Mouse (Mus musculus): Measurements from ENCODE around the gene Chd1.
"Not testable (repeated sequence)": the region's sequence is repeated elsewhere in the genome, so short reads cannot be mapped to it uniquely, and the experiment has no call there.

Chd1 gene

GRCm38 (mm10) chr17:15731706-15732105 lies 26.9 kb downstream of the Chd1 start:
- no peak for DNase-seq (ENCODE audit: low read depth, low spot score)

DNA sequence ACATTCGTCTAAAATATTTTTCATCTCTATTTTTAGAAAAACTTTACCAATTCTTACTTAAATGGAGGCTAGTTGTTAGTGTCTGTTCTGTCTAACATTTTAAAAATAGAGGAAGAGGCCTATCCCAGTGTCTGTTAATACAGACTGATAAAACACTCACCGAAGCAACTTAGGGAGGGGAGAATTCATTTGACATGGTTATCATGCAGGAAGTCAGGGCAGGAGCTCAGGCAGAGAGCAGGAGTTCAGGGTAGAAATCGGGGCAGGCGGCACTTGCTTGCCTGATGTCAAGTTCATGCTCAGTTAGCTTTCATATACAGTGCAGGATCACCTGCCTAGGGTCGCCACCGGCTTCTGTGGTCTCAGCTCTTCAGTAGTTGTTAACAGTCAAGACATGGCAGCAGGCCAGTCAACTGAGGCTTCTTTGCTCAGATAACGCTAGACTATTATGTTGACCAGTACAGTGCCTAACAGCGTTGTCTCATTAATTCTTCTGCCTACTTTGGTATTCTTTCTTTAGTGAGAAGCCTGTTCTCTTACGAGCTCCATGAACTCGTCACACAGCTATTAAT lies 32.7 kb downstream of the Chd1 start:
- no peak for DNase-seq (ENCODE audit: low read depth, low spot score)

- DNase-seq (ENCODE audit: low read depth, low spot score), result no peak
Observed at GRCm38 (mm10) chr17:15741836-15742235, 37.1 kb downstream of the Chd1 start.

- DNase-seq (ENCODE audit: low read depth, low spot score), result no peak
Observed at GRCm38 (mm10) chr17:15742953-15743352, 38.2 kb downstream of the Chd1 start.

- DNase-seq (ENCODE audit: low read depth, low spot score), result no peak
Observed at GRCm38 (mm10) chr17:15743379-15743778, 38.6 kb downstream of the Chd1 start.

DNA sequence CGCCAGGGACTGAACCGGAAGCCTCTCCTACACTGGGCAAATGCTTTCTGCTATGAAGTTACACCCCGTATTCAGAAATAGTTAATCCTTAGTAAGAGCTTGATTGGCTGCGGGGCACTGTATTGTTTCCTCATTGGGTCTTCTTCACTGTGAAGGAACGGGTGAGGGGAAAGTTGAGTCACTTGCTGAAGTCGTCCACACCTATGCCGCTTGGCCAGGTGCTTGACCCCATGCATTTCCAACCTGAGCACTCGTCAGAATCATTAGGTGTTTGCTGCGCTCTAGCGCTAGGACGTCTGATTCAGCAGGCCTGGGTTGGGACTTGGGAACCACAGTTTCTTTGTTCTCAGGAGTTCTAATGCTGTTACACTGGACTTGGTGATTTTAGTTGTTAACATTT lies 41.9 kb downstream of the Chd1 start:
- no peak for DNase-seq (ENCODE audit: low read depth, low spot score)

DNA sequence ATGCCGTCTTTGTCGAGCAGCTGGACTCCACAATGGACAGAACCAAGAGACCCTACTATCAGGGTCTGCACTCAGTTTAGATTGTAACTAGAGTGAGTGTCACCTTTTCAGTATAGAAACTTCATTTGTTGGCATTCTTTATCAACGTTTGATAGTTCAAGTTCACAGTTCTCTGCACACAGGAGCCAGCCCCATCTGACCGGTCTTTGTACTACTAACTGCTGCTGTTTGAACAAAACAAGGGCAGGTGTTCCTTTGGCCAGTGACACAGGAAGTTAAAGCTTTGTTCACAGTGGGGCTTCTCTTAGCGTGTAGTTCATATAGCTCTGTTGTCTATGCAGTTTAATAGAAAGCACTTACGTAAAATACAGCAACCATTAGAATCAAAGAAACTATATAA lies 43.3 kb downstream of the Chd1 start:
- DNase-seq (ENCODE audit: low read depth, low spot score), result no peak

DNA sequence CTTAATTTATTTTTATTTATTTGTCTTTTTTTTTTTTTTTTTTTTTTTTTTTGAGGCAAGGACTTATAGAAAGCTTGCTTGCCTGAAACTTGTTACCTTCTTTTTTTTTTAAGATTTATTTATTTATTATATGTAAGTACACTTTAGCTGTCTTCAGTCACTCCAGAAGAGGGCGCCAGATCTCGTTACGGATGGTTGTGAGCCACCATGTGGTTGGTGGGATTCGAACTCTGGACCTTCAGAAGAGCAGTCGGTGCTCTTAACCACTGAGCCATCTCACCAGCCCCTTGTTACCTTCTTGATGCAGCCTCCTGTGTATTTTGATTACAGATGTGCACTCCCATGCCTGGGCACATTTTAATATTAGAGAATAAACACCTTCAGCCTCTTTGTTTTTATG lies 46.5 kb downstream of the Chd1 start:
- not testable (repeated sequence) for DNase-seq (ENCODE audit: low read depth, low spot score)

DNA sequence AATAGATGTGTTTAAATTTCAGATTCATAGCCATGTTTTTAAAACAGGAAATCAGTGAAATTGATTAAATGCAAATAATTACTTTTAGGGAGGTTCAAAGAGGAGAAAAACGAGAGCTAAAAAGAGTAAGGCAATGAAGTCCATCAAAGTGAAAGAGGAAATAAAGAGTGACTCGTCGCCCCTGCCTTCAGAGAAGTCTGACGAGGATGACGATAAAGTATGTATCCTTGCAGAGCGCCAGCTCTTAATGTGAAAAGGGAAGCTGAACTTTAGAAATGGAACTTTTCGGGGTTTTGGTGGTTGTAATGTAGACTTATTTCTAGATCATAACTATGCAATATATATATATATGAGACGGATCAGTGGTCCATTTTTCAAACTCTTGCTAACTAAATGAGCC lies 56.4 kb downstream of the Chd1 start:
- no peak for DNase-seq (ENCODE audit: low read depth, low spot score)

GRCm38 (mm10) chr17:15769081-15769724 lies 64.4 kb downstream of the Chd1 start:
- peak; percentile 27 for DNase-seq (ENCODE audit: low read depth, low spot score)

DNA sequence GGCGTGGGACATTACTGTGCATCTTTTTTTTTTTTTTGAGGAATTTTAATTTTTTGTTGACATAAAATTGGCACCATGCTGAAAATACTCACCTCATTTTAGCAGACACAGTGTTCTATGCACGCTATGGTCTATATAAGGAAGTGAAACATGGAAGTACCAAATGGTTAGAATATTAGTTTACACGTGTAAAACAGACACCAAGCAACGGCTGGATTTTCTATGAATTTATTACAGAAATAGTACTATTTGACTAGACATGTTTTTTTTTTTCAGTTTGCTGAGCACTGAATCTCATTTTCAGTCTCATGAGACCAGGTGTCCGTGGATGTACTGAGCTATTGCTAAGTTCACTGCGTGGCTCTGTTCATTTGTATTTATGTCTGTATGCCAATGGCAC lies 69.2 kb downstream of the Chd1 start:
- no peak for DNase-seq (ENCODE audit: low read depth, low spot score)

DNA sequence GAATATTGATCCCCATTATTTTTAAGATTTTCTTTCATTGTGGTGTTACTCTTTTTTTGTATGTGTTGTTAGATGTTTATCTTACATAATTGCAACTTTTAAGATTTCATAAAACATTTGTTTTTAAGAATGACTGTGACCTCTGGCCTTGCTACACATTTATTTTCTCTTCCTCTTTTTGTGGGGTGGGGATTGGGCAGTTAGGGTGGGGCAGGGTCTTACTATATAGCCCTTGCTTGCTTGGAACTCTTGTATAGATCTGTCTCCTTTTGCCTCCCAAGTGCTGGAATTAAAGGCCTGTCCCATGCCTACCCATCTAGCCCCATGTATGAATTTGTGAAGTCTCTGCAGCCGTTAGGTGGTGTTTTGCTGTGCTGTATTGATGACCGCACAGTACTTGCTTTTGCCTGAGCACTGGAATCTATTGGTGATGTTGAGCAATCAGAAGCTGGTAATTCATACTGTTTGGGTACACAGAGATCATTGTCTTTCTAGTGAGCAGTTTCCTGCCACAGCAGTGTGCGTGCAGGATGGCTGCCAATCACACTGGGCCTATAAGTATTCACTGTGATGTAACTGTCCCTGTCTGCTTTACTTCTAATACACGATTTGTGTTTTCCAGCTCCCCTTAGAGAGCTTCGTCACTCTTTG lies 69.9 kb downstream of the Chd1 start:
- DNase-seq (ENCODE audit: low read depth, low spot score), result no peak

GRCm38 (mm10) chr17:15776349-15776748 lies 71.6 kb downstream of the Chd1 start:
- no peak for DNase-seq (ENCODE audit: low read depth, low spot score)

DNA sequence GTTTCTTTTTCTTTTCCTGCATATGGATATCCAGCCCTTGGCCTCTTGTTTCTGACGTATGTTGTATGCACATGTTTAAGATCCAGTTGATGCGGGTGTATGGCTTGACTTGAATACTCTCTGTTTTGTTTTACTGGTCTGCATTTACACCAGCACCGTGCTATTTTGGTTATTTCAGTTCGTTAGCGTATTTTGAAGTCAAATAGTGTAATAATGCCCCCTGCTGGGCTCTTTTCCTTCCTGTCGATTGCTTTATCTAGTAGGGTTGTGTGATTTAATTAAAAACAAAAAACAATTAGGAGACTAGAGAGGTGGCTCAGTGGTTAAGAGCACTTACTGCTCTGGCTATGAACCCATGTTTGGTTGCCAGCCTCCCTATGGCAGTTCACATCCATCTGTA lies 73.2 kb downstream of the Chd1 start:
- DNase-seq (ENCODE audit: low read depth, low spot score), result no peak

GRCm38 (mm10) chr17:15787036-15787435 lies 82.3 kb downstream of the Chd1 start:
- DNase-seq (ENCODE audit: low read depth, low spot score), result no peak

GRCm38 (mm10) chr17:15790716-15791115 lies 85.9 kb downstream of the Chd1 start:
- no peak for DNase-seq (ENCODE audit: low read depth, low spot score)

DNA sequence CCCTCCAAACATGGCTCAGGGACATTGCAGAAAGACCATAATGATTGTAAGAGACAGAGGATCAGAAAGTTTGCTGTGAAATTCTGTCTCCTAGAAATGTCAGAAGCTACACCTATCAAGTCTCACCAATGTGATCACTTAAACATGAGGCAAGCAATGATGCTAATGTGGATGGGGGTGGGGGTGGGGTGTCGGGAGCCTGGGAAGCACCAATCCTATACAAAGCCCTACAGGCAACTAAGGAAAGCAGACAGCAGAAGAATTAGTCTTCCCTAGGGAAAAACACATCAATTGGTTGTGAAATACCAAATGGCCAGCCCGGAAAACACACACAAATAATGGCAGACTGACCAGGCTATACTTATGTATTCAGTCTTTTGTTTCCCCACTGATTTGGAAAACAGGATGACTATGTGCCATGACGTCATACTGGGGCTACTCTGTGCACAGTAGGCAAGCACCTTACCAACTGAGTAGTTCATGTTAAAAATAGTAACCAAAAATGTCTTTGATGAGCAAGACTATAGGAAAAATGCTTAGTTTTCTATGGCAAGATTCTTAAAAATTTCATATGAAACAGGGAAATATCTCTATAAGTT lies 94.5 kb downstream of the Chd1 start:
- DNase-seq (ENCODE audit: low read depth, low spot score), result no peak

GRCm38 (mm10) chr17:15804008-15804812 lies 99.4 kb downstream of the Chd1 start:
- no peak for DNase-seq (ENCODE audit: low read depth, low spot score)

- DNase-seq (ENCODE audit: low read depth, low spot score), result peak; percentile 90
Observed at GRCm38 (mm10) chr17:15807295-15807984, 102.7 kb downstream of the Chd1 start.

DNA sequence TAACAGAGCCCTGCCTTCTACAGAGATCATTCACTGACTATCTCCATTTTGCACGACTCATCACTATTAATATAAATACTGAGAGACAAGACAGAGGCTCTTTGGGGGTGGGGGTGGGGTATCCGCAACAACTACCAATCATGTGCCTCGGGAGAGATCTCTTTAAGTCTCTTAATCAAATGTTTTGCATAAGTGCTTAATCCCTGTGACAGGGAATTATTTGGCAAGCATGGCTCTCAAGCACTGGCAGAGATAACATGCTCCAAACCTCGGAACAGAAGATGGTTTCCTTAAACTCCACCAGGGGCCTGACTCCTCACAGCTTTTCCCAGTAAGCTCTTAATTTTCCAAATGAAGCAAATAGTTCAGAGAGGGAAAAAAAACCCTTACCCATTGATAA lies 103.2 kb downstream of the Chd1 start:
- no peak for DNase-seq (ENCODE audit: low read depth, low spot score)

All from skeletal muscle tissue, adult 2 months (tissue).